Mouse (Mus musculus): Measurements from ENCODE around the gene Csnk1g2. TPM values are rescaled to one million over a fixed set of nuclear protein-coding genes. Genes with fewer than 3 reads are reported as not detected.

The Csnk1g2 gene
- polyA plus RNA-seq, 1 experiment = 178 TPM

DNA sequence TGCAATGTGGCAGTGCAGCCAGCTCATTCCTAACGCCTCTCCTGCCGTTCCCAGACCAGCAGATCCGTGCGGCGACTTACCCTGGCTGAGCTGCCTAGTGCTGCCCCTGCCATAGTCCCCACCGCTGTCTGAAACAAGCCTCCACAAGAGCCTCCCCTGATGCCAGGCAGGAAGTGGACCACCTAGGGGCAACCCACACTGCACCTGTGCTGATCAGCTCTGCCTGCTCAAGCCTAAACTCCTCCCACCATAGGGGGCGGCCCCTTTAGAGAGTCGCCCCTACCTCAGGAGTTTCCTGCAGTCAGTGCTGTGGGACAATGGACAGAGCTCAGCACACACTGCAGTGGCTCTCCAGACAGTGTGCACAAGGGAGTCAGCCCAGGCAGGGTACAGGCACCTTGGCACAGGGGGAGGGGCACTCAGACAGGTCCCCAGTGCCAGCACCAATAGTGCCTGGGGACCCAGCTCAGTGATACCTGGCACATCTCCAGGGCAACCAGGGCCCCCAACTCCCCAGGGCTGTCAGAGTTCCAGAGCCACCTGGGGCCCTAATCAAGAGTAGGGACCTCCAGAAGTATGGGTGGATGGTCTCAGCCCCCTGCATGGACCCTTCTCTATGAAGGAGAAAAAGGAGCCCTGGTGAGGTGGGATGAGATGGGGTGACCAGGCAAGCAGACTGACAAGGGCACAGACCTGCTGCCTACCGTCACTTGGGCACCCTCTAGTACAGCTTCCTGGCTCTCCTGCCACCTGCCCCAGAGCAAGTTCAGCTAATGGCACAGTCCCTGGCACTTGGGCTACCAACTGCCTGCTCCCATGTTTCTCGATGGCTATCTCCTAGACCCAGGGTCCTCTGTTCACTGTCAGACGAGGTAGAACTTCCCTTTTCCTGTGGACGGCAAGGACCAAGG lies 37.7 kb upstream of the Csnk1g2 start:
- Histone ChIP-seq H3K27me3 (ENCODE audit: control insufficient read depth, insufficient read depth, insufficient read length) (no peaks in the 10 kb centered on the region), H3K36me3 (ENCODE audit: control insufficient read depth, insufficient read depth) (no peaks in the 10 kb centered on the region), H3K4me3 (no peak overlapping the region), H3ac (ENCODE audit: control insufficient read depth, insufficient read length) (no peak overlapping the region), H3K4me2 (ENCODE audit: low read depth) (no peak overlapping the region), H3K79me2 (ENCODE audit: control insufficient read depth, insufficient read depth) (peaks cover 23% of the 10 kb centered on the region)
- TF ChIP-seq CEBPB (IDR thresholded peaks at IDR 0.05; ENCODE audit: insufficient read depth, poor library complexity, severe bottlenecking) (no peak), POLR2AphosphoS2 (IDR thresholded peaks at IDR 0.05; ENCODE audit: insufficient read length, low read depth) (no peak), TCF12 (IDR thresholded peaks at IDR 0.05; ENCODE audit: insufficient read depth, poor library complexity, severe bottlenecking) (no peak), REST (IDR thresholded peaks at IDR 0.05; ENCODE audit: insufficient read depth, insufficient read length) (no peak), SRF (IDR thresholded peaks at IDR 0.05; ENCODE audit: control insufficient read depth, insufficient read length, low read depth) (no peak), USF1 (IDR thresholded peaks at IDR 0.05; ENCODE audit: low read depth) (no peak), MYOG (IDR thresholded peaks at IDR 0.05; ENCODE audit: control insufficient read depth in 1 of 3, insufficient read depth in 1 of 3, insufficient read length in 2 of 3, low read depth in 2 of 3) (no peak), E2F4 (IDR thresholded peaks at IDR 0.05; ENCODE audit: insufficient read depth) (no peak), POLR2A (IDR thresholded peaks at IDR 0.05; ENCODE audit: insufficient read length, low read depth) (no peak), MAX (IDR thresholded peaks at IDR 0.05; ENCODE audit: low read depth) (no peak), TCF3 (IDR thresholded peaks at IDR 0.05; ENCODE audit: insufficient read length, low read depth) (no peak), MYOD1 (IDR thresholded peaks at IDR 0.05; ENCODE audit: control insufficient read depth in 1 of 3, insufficient read length in 2 of 3, low read depth in 2 of 3) (no peak)

DNA sequence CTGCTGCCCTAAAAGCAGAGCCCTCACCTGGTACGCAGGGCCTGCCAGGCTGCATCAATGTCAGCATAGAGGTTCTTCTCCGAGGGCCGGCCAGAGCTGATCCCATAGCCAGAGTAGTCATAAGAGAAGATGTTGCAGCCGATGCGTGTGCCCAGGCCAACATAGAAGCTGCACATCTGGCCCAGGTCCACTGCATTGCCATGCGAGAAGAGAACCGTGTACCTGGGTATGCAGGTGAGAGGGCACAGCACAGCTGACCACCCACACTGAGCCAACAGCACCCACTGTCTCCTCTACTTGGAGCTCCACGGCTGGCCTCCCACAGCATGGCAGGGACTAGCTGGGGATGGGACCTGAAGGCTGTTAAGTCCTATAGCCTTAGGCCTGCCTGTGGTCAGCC lies 37.1 kb upstream of the Csnk1g2 start:
- Histone ChIP-seq H3K27me3 (ENCODE audit: control insufficient read depth, insufficient read depth, insufficient read length) (no peaks in the 10 kb centered on the region), H3K4me2 (ENCODE audit: low read depth) (no peak overlapping the region), H3K36me3 (ENCODE audit: control insufficient read depth, insufficient read depth) (no peaks in the 10 kb centered on the region), H3K4me3 (no peak overlapping the region), H3K79me2 (ENCODE audit: control insufficient read depth, insufficient read depth) (peaks cover 23% of the 10 kb centered on the region), H3ac (ENCODE audit: control insufficient read depth, insufficient read length) (no peak overlapping the region)
- TF ChIP-seq MYOD1 (IDR thresholded peaks at IDR 0.05; ENCODE audit: control insufficient read depth in 1 of 3, insufficient read length in 2 of 3, low read depth in 2 of 3) (no peak), TCF3 (IDR thresholded peaks at IDR 0.05; ENCODE audit: insufficient read length, low read depth) (no peak), USF1 (IDR thresholded peaks at IDR 0.05; ENCODE audit: low read depth) (no peak), CEBPB (IDR thresholded peaks at IDR 0.05; ENCODE audit: insufficient read depth, poor library complexity, severe bottlenecking) (no peak), TCF12 (IDR thresholded peaks at IDR 0.05; ENCODE audit: insufficient read depth, poor library complexity, severe bottlenecking) (no peak), POLR2A (IDR thresholded peaks at IDR 0.05; ENCODE audit: insufficient read length, low read depth) (no peak), E2F4 (IDR thresholded peaks at IDR 0.05; ENCODE audit: insufficient read depth) (no peak), MYOG (IDR thresholded peaks at IDR 0.05; ENCODE audit: control insufficient read depth in 1 of 3, insufficient read depth in 1 of 3, insufficient read length in 2 of 3, low read depth in 2 of 3) (no peak), MAX (IDR thresholded peaks at IDR 0.05; ENCODE audit: low read depth) (no peak), SRF (IDR thresholded peaks at IDR 0.05; ENCODE audit: control insufficient read depth, insufficient read length, low read depth) (no peak), REST (IDR thresholded peaks at IDR 0.05; ENCODE audit: insufficient read depth, insufficient read length) (no peak), POLR2AphosphoS2 (IDR thresholded peaks at IDR 0.05; ENCODE audit: insufficient read length, low read depth) (no peak)

DNA sequence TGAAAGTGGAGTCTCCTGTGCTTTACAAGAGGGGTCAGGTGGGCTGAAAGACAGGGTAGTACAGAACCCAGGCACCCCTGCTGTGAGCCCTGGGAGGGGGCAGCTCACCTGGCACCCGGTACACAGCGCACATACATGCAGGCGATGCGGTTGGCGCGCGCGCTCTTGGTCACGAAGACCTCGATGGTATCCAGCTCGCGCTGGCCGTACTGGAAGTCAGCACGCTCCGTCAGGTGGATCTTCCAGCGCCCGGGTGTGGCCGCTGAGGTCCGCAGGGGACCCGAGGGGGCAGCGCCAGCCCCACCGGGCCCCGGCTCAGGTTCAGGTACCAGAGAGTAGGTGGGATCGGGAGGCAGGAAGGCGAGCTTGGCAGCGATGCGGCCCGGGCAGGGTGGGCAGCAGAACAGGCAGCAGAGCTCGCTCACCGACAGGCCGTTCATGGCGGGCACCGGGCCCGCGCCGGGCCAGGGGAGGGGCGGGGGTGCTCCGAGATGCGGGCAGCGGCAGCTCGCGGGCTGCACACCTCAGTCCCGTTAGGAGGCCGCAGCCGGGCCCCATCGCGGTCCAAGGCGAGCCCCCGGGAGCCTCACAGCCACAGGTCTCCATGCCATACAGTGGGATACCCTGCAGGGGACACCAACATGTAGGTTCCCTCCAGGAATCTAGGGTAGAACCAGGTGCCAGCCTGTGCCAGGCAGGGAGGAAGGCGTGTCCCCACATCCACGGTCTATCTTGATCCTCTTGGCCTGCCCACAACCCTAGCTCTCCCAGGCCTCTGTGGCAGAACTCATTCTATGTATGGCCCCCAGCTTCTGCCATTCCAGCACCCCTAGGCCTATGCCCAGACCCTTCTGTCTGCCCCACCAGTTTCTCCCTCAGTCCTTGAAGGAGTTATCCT lies 36.0 kb upstream of the Csnk1g2 start:
- TF ChIP-seq POLR2A (IDR thresholded peaks at IDR 0.05; ENCODE audit: insufficient read length, low read depth) (no peak), USF1 (IDR thresholded peaks at IDR 0.05; ENCODE audit: low read depth) (no peak), REST (IDR thresholded peaks at IDR 0.05; ENCODE audit: insufficient read depth, insufficient read length) (no peak), TCF3 (IDR thresholded peaks at IDR 0.05; ENCODE audit: insufficient read length, low read depth) (no peak), E2F4 (IDR thresholded peaks at IDR 0.05; ENCODE audit: insufficient read depth) (no peak)
- H3K36me3 ChIP-seq (ENCODE audit: control insufficient read depth, insufficient read depth) = no peaks in the 10 kb centered on the region
- H3K4me3 ChIP-seq = no peak overlapping the region
- H3K27me3 ChIP-seq (ENCODE audit: control insufficient read depth, insufficient read depth, insufficient read length) = no peaks in the 10 kb centered on the region
- H3K4me2 ChIP-seq (ENCODE audit: low read depth) = no peak overlapping the region
- H3ac ChIP-seq (ENCODE audit: control insufficient read depth, insufficient read length) = no peak overlapping the region
- H3K79me2 ChIP-seq (ENCODE audit: control insufficient read depth, insufficient read depth) = peaks cover 23% of the 10 kb centered on the region

DNA sequence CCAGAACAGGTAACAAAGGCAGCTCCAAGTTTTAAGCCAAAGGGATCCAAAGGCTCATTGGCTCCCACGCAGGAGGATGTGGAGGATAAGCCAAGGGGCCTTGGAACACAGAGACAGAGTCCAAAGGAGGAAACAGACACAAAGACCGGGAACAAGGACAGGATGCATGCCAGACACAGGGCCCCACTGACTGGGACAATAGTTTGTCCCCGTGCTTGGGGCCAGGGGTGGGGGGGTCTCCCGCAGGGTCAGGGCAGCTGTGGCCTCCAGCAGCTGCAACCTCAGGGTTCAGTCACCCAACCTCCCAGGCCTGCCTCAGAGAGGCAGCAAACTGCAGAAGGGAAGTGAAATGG lies 35.4 kb upstream of the Csnk1g2 start:
- peaks cover 23% of the 10 kb centered on the region for H3K79me2 ChIP-seq (ENCODE audit: control insufficient read depth, insufficient read depth)
- H3K4me3 ChIP-seq = no peak overlapping the region
- H3ac ChIP-seq (ENCODE audit: control insufficient read depth, insufficient read length) = no peak overlapping the region
- H3K36me3 ChIP-seq (ENCODE audit: control insufficient read depth, insufficient read depth) = no peaks in the 10 kb centered on the region
- TF ChIP-seq CEBPB (IDR thresholded peaks at IDR 0.05; ENCODE audit: insufficient read depth, poor library complexity, severe bottlenecking) (no peak), TCF12 (IDR thresholded peaks at IDR 0.05; ENCODE audit: insufficient read depth, poor library complexity, severe bottlenecking) (no peak), MYOG (IDR thresholded peaks at IDR 0.05; ENCODE audit: control insufficient read depth in 1 of 3, insufficient read depth in 1 of 3, insufficient read length in 2 of 3, low read depth in 2 of 3) (peak in 1 of 3 experiments; percentile 41), MYOD1 (IDR thresholded peaks at IDR 0.05; ENCODE audit: control insufficient read depth in 1 of 3, insufficient read length in 2 of 3, low read depth in 2 of 3) (peak in 1 of 3 experiments; percentile 7), USF1 (IDR thresholded peaks at IDR 0.05; ENCODE audit: low read depth) (no peak), MAX (IDR thresholded peaks at IDR 0.05; ENCODE audit: low read depth) (no peak), TCF3 (IDR thresholded peaks at IDR 0.05; ENCODE audit: insufficient read length, low read depth) (no peak)
- no peaks in the 10 kb centered on the region for H3K27me3 ChIP-seq (ENCODE audit: control insufficient read depth, insufficient read depth, insufficient read length)
- no peak overlapping the region for H3K4me2 ChIP-seq (ENCODE audit: low read depth)

Measured in myocyte (in vitro differentiated cells).